Mouse (Mus musculus) B cell, adult 2 months (primary cell): ENCODE measurements around the gene Fibcd1.
A peak's percentile ranks its signal among the peaks of the same experiment; 100 is the strongest.

ENCODE experiments used
- DNase-seq, 2 experiments: peaks; one replicate each; pipeline ENCODE4 v3.0.0; 2022

The Fibcd1 gene

GRCm38 (mm10) chr2:31845896-31846691, at the start of gene Fibcd1:
Fibcd1 (minus strand) TSS chr2:31846005.
- DNase-seq: peak; percentile 29 to 38

GRCm38 (mm10) chr2:31894221-31894870, 48.5 kb upstream of the Fibcd1 start:
- no peak for DNase-seq

GRCm38 (mm10) chr2:31893110-31893669, 47.4 kb upstream of the Fibcd1 start:
- no peak for DNase-seq

GRCm38 (mm10) chr2:31891219-31891618, 45.4 kb upstream of the Fibcd1 start:
- no peak for DNase-seq

GRCm38 (mm10) chr2:31888871-31889270, 43.1 kb upstream of the Fibcd1 start:
- DNase-seq: no peak

- DNase-seq: peak; percentile 63 to 65
Measured at GRCm38 (mm10) chr2:31887030-31887429, 41.2 kb upstream of the Fibcd1 start, which contains the start of gene Lamc3. Lamc3 (plus strand) TSS chr2:31887291.

GRCm38 (mm10) chr2:31884806-31885205, 39.0 kb upstream of the Fibcd1 start:
- DNase-seq: peak; percentile 59 to 65

- no peak for DNase-seq
Measured at GRCm38 (mm10) chr2:31883061-31883460, 37.3 kb upstream of the Fibcd1 start.

GRCm38 (mm10) chr2:31880868-31881267, 35.1 kb upstream of the Fibcd1 start:
- peak; percentile 88 to 89 for DNase-seq

GRCm38 (mm10) chr2:31878610-31879009, 32.8 kb upstream of the Fibcd1 start:
- DNase-seq: no peak

- DNase-seq: no peak
Measured at GRCm38 (mm10) chr2:31876446-31876845, 30.6 kb upstream of the Fibcd1 start.

- no peak for DNase-seq
Measured at GRCm38 (mm10) chr2:31874290-31874855, 28.6 kb upstream of the Fibcd1 start.

- no peak for DNase-seq
Measured at GRCm38 (mm10) chr2:31870683-31871082, 24.9 kb upstream of the Fibcd1 start.

GRCm38 (mm10) chr2:31869692-31870091, 23.9 kb upstream of the Fibcd1 start:
- no peak for DNase-seq

- no peak for DNase-seq
Measured at GRCm38 (mm10) chr2:31868538-31869164, 22.8 kb upstream of the Fibcd1 start.

- DNase-seq: no peak
Measured at GRCm38 (mm10) chr2:31867773-31868537, 22.1 kb upstream of the Fibcd1 start.

- no peak for DNase-seq
Measured at GRCm38 (mm10) chr2:31865794-31866193, 20.0 kb upstream of the Fibcd1 start.

- no peak for DNase-seq
Measured at GRCm38 (mm10) chr2:31865322-31865721, 19.5 kb upstream of the Fibcd1 start.

GRCm38 (mm10) chr2:31864891-31865290, 19.1 kb upstream of the Fibcd1 start:
- no peak for DNase-seq

- DNase-seq: no peak
Measured at GRCm38 (mm10) chr2:31863766-31864165, 18.0 kb upstream of the Fibcd1 start.

GRCm38 (mm10) chr2:31862919-31863318, 17.1 kb upstream of the Fibcd1 start:
- no peak for DNase-seq

- no peak for DNase-seq
Measured at GRCm38 (mm10) chr2:31858500-31858899, 12.7 kb upstream of the Fibcd1 start.
